Comparison of ENCODE assay signal across 16 mouse cellular contexts in genomic region chr12:7820006-7820704, GRCm38 (mm10).
DNase-seq lines count a peak whose midpoint lies in the region; ATAC-seq and TF ChIP-seq lines count a peak whose summit lies in the region.
"Had no signal": no experiment of that assay in that cellular context is flagged by ENCODE, and none has a peak within 500 bp of the region (broad histone marks: within the 10 kb centered on the region; RNA-seq: fewer than 3 reads in every experiment).

No protein-coding gene starts in this region.

- TF ChIP-seq POLR2A in liver, adult 2 months (IDR thresholded peaks at IDR 0.05; ENCODE audit: extremely low read depth, insufficient read depth, low read length): no peak

- no peak overlapping the region for H3K9ac ChIP-seq in liver, adult 2 months (ENCODE audit: low read depth, low read length)
- no peak overlapping the region for H3K9ac ChIP-seq in kidney, embryonic 14.5 days (ENCODE audit: low read depth, low read length)
- no peak overlapping the region for H3K9ac ChIP-seq in liver, postnatal 0 days (replicated peaks)
- no peak overlapping the region for H3K9ac ChIP-seq in midbrain, embryonic 13.5 days (replicated peaks)
- H3K9ac ChIP-seq: hindbrain, embryonic 13.5 days; lung, embryonic 15.5 days had no signal

- no peak overlapping the region for H3K4me3 ChIP-seq in liver, adult 2 months (ENCODE audit: insufficient read depth, low read depth, low read length)
- no peak overlapping the region for H3K4me3 ChIP-seq in kidney, embryonic 14.5 days (ENCODE audit: low read length)
- H3K4me3 ChIP-seq in liver, postnatal 0 days (ENCODE audit: low read depth, low read length): no peak overlapping the region
- H3K4me3 ChIP-seq in limb, embryonic 10.5 days: no peak overlapping the region
- no peak overlapping the region for H3K4me3 ChIP-seq in midbrain, embryonic 13.5 days (replicated peaks)
- H3K4me3 ChIP-seq: hindbrain, embryonic 13.5 days; lung, embryonic 15.5 days; midbrain, embryonic 10.5 days had no signal

- H3K79me2 ChIP-seq in liver, adult 2 months (ENCODE audit: control insufficient read depth, insufficient read depth, low read length): no peaks in the 10 kb centered on the region

- H3K4me2 ChIP-seq in kidney, embryonic 14.5 days (replicated peaks; ENCODE audit: low read depth, low read length): no peak overlapping the region
- H3K4me2 ChIP-seq in liver, postnatal 0 days (ENCODE audit: low read depth, low read length): no peak overlapping the region
- no peak overlapping the region for H3K4me2 ChIP-seq in midbrain, embryonic 13.5 days (replicated peaks)
- H3K4me2 ChIP-seq: hindbrain, embryonic 13.5 days; lung, embryonic 15.5 days had no signal

- peaks cover 6% of the 10 kb centered on the region for H3K4me1 ChIP-seq in liver, adult 2 months (ENCODE audit: control insufficient read depth, insufficient read depth, low read length)
- H3K4me1 ChIP-seq in kidney, embryonic 14.5 days (ENCODE audit: control insufficient read depth, insufficient read depth, low read length): no peaks in the 10 kb centered on the region
- H3K4me1 ChIP-seq in liver, postnatal 0 days (ENCODE audit: insufficient read depth): no peaks in the 10 kb centered on the region
- peaks cover 13% of the 10 kb centered on the region for H3K4me1 ChIP-seq in limb, embryonic 10.5 days
- no peaks in the 10 kb centered on the region for H3K4me1 ChIP-seq in midbrain, embryonic 13.5 days (replicated peaks)
- H3K4me1 ChIP-seq: hindbrain, embryonic 13.5 days; lung, embryonic 15.5 days; midbrain, embryonic 10.5 days had no signal

- no peaks in the 10 kb centered on the region for H3K27me3 ChIP-seq in liver, adult 2 months (ENCODE audit: control insufficient read depth, insufficient read depth, low read length)
- H3K27me3 ChIP-seq in kidney, embryonic 14.5 days (ENCODE audit: control insufficient read depth, insufficient read depth, low read length): no peaks in the 10 kb centered on the region
- H3K27me3 ChIP-seq in liver, postnatal 0 days (ENCODE audit: insufficient read depth, low read length): no peaks in the 10 kb centered on the region
- H3K27me3 ChIP-seq in limb, embryonic 10.5 days (ENCODE audit: low read depth, poor library complexity, severe bottlenecking): no peaks in the 10 kb centered on the region
- no peaks in the 10 kb centered on the region for H3K27me3 ChIP-seq in midbrain, embryonic 13.5 days
- H3K27me3 ChIP-seq: hindbrain, embryonic 13.5 days; lung, embryonic 15.5 days had no signal

- DNase-seq in liver, adult 2 months (ENCODE audit: extremely low read depth, low read depth, low spot score): peak; percentile 85
- DNase-seq in liver (no peak), ZHBTc4 (ENCODE audit: low read depth, low spot score) (peak; percentile 49)
- DNase-seq in liver, postnatal 0 days: peak; percentile 13
- no peak for DNase-seq in right cerebral cortex, postnatal 25 days
- no peak for DNase-seq in limb, embryonic 10.5 days (ENCODE audit: low spot score)
- DNase-seq: adrenal gland, postnatal 36 days; cerebellum, postnatal 25 days; heart, adult 18-20 months; layer of hippocampus, adult 9-11 months; right cerebral cortex, postnatal 14 days had no signal

- no peak for TF ChIP-seq CTCF in liver, adult 2 months (IDR thresholded peaks at IDR 0.05; ENCODE audit: low read depth, low read length)
- TF ChIP-seq CTCF in liver, postnatal 0 days (IDR thresholded peaks at IDR 0.05; ENCODE audit: low read depth): no peak

- no peak overlapping the region for H3K27ac ChIP-seq in liver, adult 2 months (replicated peaks; ENCODE audit: insufficient read depth, low read depth, low read length)
- no peak overlapping the region for H3K27ac ChIP-seq in kidney, embryonic 14.5 days (ENCODE audit: low read depth, low read length)
- no peak overlapping the region for H3K27ac ChIP-seq in liver, postnatal 0 days (ENCODE audit: low read depth)
- no peak overlapping the region for H3K27ac ChIP-seq in limb, embryonic 10.5 days
- H3K27ac ChIP-seq in midbrain, embryonic 13.5 days: no peak overlapping the region
- H3K27ac ChIP-seq: hindbrain, embryonic 13.5 days; lung, embryonic 15.5 days; midbrain, embryonic 10.5 days had no signal

- TF ChIP-seq EP300 in liver, postnatal 0 days (IDR thresholded peaks at IDR 0.05; ENCODE audit: low read depth): no peak

- H3K36me3 ChIP-seq in liver, adult 2 months (ENCODE audit: control insufficient read depth, insufficient read depth, low read length): no peaks in the 10 kb centered on the region
- no peaks in the 10 kb centered on the region for H3K36me3 ChIP-seq in kidney, embryonic 14.5 days (ENCODE audit: control insufficient read depth, insufficient read depth, low read length)
- H3K36me3 ChIP-seq in liver, postnatal 0 days (replicated peaks; ENCODE audit: insufficient read depth, low read length): no peaks in the 10 kb centered on the region
- H3K36me3 ChIP-seq in limb, embryonic 10.5 days: no peaks in the 10 kb centered on the region
- H3K36me3 ChIP-seq in midbrain, embryonic 13.5 days: no peaks in the 10 kb centered on the region
- H3K36me3 ChIP-seq: hindbrain, embryonic 13.5 days; lung, embryonic 15.5 days; midbrain, embryonic 10.5 days had no signal

- WGBS in liver, adult 2 months: 55% methylated on average over 4 of the region's 4 CpGs
- 75% methylated on average over 4 of the region's 4 CpGs for WGBS in kidney, embryonic 14.5 days
- WGBS in liver, postnatal 0 days (ENCODE audit: insufficient replicate concordance): 64% methylated on average over 4 of the region's 4 CpGs
- WGBS in limb, embryonic 10.5 days: 94% methylated on average over 4 of the region's 4 CpGs
- 93% methylated on average over 4 of the region's 4 CpGs for WGBS in midbrain, embryonic 13.5 days

- no peaks in the 10 kb centered on the region for H3K9me3 ChIP-seq in kidney, embryonic 14.5 days (ENCODE audit: control insufficient read depth, low read length)
- H3K9me3 ChIP-seq in liver, postnatal 0 days (ENCODE audit: low read length): no peaks in the 10 kb centered on the region
- H3K9me3 ChIP-seq in limb, embryonic 10.5 days (replicated peaks): no peaks in the 10 kb centered on the region
- H3K9me3 ChIP-seq in midbrain, embryonic 13.5 days: no peaks in the 10 kb centered on the region
- H3K9me3 ChIP-seq: hindbrain, embryonic 13.5 days; lung, embryonic 15.5 days; midbrain, embryonic 10.5 days had no signal

- ATAC-seq in kidney, embryonic 14.5 days (ENCODE audit: low FRiP score, low TSS enrichment): peak; percentile 90; the same call in 1 of the 2 replicates
- peak; percentile 60 for ATAC-seq in liver, postnatal 0 days
- no peak for ATAC-seq in midbrain, embryonic 13.5 days

Comparison
In these comparisons a context has a peak if more than half of its experiments do, and no peak if none do; other contexts are left out.
1. DNase-seq: peak in liver, adult 2 months (single experiment), ZHBTc4 (single experiment) and liver, postnatal 0 days (single experiment); none in liver (single experiment), right cerebral cortex, postnatal 25 days (single experiment) and limb, embryonic 10.5 days (single experiment).